Mouse (Mus musculus): ENCODE results near the gene Crp.

DNA sequence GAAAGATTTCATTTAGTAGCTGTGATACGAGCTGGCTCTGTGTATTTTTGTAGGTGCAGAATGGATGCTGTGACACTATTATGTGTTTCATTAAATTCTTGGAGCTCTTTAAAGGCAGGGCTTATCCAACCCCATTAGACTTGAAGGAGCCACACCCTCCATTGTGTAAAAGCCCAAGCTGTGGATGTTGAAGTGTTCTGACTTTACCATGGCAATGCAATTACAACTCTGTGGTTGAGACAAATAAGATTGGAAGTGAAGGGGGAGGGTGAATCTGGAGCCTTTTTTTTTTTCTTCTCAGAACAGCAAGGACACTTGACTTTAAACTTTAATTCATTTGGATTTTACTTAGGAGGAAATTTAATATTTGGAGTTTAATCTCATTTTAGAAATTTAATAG is 13.9 kb upstream of the Crp start:
- TF ChIP-seq CTCF (IDR thresholded peaks at IDR 0.05; ENCODE audit: control insufficient read depth, insufficient read depth, low read length) (no peak), POLR2A (IDR thresholded peaks at IDR 0.05; ENCODE audit: borderline replicate concordance, control insufficient read depth, low read depth, low read length) (no peak)
